Mouse (Mus musculus) induced T-regulatory cell, adult 2 months (primary cell): ENCODE data around the gene Gm10197.

Experiments
- DNase-seq: peaks from one replicate; pipeline ENCODE4 v3.0.0-alpha.2; 2012; ENCODE audit warnings: low read depth

Gm10197 gene

DNA sequence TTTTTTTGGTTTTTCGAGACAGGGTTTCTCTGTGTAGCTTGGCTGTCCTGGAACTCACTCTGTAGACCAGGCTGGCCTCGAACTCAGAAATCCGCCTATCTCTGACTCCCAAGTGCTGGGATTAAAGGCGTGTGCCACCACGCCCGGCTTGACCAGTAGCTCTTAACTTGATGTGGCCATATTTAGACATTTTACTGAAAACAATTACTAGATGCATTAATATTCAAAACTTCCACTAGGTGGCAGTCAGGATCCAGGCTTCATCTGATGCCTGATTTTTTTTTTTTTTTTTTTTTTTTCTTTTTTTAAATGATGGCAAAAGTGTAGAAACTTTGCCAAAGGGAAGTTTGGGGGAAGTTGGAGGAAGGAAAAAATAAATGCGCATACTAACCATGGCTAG is 23.0 kb upstream of the Gm10197 start:
- peak; percentile 90 for DNase-seq

DNA sequence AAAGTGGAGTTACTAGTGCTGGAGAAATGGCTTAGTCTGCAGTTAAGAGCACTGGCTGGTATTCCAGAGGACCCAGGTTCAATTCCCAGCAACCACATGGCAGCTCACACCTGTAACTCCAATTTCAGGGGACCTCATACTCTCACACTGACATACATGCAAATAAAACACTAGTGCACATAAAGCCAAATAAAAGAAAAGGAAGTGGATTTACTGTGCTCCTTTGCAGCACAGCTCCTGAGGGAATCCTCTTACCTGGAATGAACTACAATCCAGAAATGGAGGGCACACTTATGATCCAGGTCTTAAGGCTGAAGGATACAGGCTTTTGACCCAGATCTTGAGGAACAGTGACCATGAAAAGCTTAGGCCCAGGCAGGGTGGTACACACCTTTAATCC is 22.1 kb upstream of the Gm10197 start:
- DNase-seq: no peak

DNA sequence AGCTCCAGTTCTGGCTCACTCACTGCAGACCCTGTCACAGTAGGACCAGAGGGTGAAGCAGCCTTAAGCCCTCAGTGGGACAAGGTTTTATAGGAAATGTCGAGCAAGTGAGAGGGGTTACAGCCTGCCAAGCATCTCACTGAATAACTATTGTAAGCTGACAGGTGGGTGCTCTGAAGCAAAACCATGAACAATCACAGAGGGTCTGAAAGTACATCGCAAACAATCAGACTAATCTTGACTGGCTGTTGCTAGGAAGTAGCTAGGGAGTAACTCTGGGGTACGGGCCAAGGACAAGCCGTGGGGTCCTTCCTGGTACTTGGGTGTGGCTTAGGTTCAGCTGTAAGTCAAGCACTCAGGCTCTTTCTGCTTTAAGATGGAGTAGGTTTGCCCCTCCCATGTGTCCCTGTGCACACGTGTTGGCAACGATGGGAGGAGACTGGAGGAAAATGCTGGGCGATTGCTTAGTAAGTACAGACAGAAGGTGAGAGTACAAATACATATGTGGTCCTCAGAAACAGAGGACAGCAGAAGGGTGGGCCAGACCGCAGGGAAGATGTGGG is 21.3 kb upstream of the Gm10197 start:
- DNase-seq: no peak

DNA sequence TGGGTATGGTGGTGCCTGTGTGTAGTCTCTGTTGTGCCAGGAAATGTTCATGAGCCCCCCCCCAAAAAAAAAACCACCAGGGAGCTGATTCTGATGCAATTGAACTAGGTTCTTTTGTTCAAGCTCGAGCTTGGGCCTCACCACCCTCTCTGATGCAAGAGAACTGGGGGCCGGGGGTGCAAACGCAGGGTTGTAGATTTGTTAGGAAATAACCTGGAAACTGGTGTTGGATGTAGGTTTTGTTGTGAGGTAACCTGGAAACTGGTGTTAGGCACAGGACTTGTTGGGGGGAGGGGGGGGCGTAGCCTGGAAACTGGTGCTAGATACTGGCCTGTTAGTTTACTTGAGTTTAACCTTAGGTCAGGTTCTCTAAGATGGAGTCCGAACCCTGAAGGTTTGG is 20.2 kb upstream of the Gm10197 start:
- no peak for DNase-seq

DNA sequence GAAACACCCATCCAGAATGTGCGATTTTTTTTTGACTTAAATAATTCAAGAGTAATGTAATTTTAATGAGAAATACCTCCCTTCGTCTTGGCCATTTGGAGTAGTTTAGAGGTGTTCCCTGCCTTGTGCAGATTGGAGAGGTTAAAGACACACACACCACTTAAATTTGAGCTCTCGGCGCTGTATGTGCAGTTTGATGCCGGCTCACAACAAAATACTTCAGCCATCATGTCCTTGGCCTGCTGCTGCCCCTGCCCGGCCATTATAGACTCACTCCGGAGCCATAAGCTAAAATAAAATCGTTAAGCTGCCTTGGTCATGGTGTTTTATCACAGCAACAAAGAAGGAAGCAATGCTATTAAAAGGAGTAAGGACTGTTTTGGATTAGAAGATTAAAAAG is 19.8 kb upstream of the Gm10197 start:
- no peak for DNase-seq

DNA sequence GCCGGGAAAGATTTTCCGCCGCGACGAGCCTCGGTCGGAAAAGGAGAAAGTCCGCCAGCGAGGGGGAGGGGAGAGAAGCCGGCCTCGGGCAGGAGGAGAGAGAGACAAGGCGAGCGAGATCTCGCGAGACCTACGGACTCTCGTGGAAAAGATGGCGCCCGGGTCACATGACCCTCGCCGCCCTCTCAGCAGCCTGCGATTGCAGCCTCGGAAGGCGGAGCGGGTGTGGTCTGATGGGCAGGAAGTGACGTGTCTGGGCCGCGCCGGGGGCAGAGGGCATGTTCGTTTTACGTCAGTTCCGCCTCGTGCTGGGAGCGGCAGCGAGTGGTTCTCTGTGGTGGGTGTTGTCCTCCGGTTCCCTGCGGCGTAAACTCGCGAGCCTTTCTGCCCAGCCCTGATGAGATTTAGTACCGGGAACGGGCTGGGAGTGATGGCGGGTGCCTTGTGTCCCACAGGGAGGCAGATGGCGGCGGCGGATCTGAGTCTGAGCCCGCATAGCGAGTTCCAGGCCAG is 19.0 kb upstream of the Gm10197 start, which contains the start of gene Smndc1:
TSS of gene Smndc1 (minus strand) at position 84 of the 513 bp plus-strand sequence.
- DNase-seq: peak; percentile 100

DNA sequence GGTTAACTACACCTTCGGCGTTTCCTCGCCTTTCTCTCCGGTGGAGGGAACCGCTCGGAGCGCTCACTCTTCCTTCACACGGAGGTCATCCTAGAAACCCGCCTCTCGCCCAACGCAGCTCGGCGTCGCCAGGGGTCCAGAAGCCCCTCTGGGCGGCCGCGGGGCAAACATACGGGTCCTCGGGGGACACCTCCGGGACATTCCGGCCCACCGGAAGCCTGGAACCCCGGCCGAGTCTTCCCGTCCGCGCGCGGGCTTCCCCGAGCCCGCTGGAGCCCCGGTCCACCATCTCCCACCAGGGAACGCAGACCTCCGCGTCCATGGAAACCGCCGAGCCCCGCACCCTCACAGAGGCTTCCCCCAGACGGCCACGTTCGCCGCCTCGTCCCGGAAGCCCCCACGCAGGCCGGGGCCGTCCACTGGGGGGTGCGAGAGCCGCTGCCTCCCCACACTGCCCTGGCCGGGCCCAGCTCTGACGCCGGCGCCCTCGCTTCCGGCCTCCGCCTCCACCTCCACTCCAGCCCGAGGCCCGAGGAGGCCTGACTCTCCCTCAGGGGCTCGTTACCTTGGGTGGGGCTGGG is 18.4 kb upstream of the Gm10197 start:
- DNase-seq: peak; percentile 77

DNA sequence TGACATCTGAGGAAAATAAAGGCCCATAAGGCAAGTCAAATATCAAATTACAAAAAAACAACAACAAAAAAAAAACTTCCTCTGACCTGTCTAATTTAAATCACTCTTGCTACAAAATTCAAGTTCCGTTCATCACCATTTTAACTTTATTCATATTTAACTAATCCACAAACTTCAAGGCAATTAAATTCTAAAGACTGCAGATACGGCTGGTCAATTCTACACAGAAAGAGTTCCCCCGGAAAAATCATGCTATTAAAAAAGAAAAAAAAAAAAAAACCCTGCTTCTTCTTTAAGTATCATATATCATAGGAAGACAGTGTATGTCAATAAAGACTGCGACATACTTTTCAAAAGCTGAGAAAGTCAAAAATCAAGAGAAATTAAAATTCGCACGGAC is 17.9 kb upstream of the Gm10197 start:
- DNase-seq: no peak

DNA sequence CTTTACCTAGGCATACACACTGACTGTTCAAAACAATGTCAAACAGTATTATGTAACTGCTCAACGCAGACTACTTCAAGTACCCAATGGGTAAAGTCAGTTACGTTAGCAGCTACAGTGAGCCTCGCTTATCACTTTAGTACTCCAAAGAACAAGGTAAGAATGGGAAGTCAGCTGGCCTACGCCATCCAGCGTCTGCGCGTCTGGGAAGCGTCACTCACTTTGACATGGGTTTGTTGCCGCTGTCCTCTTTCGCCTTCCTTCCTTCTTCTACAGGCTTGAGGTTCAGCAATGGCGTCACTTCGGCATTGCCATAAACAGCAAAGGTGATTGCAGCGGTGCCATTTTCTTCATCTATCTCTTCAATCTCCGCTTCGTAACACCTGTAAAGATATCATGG is 11.8 kb upstream of the Gm10197 start:
- no peak for DNase-seq

DNA sequence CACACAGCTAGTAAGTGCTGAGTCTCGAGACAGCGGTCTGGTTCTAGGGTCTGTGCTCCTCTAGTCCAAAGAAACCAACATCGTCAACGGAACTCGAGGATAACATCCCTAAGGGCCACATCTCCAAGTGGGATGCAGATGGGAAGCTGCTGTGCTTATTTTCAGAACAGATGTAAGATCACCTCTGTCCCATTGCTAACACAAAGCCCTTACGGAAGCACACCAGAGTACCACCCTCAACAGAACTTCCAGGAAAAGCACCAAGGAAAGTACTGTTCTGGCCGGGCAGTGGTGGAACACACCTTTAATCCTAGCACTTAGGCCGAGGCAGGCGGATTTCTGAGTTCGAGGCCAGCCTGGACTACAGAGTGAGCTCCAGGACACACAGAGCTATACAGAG is 6.9 kb upstream of the Gm10197 start:
- no peak for DNase-seq

DNA sequence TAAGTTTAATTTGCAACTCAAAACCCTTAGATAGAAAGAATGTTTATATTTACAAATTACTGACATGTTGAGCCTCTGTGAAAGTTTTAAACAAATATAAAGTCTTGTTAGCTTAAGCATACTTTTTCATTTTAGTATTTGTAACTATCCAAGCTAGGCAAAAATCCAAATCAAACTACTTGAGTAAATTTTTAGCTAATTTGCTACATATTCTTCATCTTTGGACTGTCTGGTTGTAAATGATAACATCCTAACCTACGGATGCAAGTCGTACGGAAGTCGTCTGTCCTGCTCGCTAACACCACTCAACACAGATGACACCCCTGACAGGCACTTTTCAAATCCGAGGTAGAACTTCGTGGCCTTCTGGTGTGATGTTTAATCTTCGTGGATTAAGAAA is 6.1 kb upstream of the Gm10197 start:
- no peak for DNase-seq

DNA sequence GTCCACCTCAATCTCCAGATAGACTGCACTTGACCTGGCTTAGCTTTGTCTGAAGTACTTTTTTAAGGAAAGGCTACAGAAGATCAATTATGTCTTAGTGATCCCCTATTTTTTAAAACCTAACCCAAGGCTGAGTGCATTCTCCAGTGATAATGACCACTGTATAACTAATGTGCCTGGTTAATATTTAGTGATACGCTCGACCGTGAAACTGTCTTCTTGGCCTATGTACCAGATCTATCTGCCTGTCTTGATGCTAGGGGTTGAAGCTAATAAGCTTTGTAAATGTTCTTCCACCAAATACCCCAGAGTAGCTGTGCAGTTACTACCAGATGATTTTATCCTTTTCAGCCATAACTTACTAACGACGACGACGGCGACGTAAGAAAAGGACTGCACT is 4.2 kb upstream of the Gm10197 start:
- DNase-seq: no peak

DNA sequence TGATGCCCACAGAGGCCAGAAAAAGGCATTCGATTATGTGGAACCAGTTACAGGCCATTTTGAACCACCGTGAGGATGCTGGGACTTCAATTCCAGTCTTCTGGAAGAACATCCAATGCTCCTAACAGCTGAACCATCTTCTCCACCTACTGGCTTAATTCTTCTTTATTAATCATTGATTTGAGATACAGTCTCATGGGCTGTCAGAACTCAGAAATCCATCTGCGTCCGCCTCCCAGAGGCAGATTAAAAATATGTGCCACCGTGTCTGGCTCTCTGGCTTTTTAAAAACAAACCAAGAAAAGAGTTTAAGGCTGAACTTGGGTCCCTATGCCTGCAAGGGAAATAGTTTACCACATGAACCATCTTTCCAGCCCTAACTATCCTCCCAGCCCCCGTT is 3.7 kb upstream of the Gm10197 start:
- DNase-seq: no peak

DNA sequence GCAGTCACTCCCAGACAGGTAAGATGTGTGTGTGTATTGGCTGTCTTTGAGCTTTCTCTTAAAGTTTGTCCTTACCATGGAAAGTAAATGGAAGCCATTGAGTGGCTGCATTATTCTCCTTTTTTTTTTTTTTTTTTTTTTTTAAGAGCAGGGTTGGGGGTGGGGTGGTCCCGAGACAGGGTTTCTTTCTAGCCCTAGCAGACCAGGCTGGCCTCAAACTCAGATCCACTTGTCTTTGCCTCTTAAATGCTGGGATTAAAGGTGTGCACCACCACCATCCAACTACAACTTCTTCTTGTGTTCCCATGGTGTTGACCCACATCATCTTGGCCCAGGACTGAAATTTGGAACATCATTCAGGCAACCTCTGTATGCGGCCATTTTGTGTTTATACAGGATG is 2.0 kb upstream of the Gm10197 start:
- no peak for DNase-seq

DNA sequence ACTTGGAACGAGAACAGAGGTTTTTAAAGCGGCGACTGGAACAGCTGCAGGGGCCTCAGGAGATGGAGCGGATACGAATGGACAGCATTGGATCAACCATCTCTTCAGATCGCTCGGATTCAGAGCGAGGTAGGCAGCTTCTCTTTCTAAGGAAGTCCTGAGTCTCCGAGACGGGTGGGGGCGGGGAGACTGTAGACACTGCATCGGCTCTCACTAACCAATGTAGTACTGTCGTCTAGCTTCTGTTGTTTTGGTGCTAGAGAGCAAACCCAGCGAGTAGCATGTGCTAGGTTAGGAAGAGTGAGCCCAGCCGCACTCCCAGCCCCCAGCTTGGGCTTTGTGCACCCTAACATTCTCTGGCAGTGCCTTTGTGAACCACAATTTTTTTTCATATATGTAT is 1.3 kb downstream of the Gm10197 start:
- no peak for DNase-seq

DNA sequence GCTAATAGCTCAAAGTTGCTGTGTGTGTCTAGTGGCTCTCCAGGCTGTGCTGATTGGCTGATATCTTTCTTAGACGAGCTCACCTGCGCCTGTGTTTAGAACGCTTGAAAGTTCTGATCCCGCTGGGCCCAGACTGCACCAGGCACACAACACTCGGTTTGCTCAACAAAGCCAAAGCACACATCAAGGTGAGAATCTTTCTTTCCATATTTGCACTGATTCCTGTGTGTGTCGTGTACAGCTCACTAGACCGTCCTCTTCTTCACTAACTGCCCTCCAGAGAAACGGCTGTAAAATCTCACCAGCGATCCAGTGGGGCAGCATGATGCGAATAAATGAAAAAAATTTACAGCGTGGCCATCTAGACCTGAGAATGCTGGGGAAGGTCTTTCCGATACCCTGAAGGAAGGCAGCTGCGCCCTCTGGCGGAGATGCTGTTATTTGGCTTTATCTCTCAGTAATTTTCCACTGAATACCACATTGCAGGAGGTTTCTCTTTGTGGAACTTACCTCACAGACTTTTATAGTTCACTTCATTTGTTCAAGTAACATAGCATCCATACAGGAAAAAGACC is 2.0 kb downstream of the Gm10197 start:
- peak; percentile 87 for DNase-seq

DNA sequence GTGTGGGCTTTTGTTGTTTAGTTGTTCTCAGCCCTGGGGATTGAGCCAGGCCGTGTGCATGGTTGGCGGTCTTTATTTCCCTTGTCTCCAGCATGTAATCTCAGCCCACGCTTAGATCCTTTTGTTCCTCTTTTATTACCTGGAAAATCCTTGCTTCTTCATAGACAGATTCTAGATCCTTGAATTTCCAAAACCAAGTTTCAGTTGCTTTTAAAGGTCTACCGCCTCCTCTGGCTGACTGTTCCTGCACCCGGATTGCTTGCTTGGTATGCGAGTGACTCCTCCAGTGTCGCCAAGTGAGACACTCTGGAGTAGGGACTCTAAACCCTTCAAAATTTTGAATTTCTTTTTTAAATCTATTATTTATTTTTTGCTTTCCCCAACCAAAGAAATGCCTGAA is 4.7 kb downstream of the Gm10197 start:
- DNase-seq: no peak

DNA sequence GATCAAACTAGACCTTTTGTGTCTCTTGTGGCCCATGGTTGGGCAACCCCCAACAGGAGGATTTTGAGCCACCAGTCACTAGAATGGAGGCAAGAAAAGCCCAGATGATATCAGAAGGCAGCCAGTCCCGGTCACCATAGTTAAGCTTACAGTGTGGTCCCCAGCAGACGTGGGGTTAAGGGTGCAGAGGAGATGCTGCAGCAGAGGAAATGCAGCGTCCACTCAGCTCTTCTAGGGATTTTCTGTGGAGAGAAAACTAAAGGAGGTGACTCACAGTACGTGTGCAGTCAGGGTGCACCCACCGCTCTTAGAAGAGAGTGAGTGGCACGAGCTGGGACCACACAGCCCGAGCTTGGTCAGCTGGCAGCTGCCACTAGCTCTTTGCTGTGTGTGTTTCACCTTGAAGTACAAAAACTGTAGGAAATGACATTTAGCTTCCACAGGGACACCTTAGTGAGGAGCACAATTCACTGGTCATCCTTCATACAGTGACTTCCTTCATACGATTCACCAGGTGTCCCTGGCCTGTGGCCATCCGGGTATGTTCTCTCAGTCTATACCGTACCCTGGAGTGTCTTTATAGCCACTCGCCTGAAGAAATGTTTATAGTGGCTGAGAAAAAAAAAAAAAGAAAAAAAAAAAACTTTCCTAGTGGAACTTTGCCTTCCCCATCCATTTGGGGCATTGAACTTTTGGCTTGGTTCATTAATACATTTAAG is 5.3 kb downstream of the Gm10197 start:
- DNase-seq: no peak

DNA sequence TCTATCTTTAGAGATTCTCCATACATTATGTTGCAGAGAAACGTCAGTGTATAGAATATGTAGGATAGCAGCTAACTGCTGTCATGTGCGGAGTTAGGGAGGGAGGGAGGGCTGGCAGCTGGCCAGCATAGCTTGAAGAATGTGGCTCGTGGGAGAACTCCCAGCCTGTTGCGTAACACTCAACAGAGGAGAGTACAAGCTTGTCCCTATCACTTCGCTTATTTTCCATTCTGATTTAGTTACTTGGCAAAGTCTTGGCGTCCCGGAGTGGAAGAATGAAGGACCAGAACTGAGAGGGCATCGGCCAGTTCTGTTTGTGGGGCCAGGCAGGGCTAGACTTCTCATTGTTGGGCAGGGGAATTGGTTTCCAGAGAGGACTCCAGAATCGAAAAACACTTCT is 6.6 kb downstream of the Gm10197 start:
- no peak for DNase-seq

DNA sequence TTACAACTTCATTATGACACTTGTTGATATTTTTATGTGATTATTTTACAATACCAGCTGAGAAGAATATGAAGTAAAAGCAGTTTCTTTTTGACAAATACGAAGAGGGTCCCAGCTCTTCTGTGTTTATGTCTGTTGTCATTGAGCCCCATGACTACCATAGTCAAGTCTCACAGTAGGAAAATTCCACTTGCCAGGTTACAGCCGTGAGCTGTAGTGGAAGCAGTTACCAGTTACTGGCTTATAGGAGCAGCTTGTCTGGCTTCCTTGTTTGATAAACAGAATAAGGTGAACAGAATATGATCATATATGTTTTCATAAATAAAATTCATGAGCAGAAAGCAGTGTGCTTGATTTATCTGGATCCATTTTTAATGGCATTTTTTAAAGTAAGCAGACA is 7.0 kb downstream of the Gm10197 start:
- no peak for DNase-seq

DNA sequence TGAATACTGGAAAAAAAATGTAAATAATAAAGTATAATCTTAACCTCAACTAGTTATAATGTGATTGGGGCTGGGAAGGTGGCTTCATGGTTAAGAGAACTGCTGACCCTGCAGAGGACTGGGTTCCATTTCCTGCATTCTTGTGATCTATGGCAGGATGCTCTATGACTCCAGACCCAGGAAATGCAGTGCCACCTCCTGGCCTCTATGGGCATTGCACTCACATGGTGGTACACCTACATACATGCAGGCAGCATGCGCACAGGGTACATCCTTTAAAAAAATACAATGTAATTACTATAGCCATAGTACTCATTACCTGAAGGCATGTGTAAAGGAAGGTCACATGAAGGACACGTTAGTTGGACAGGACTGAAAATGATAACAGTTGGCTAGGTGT is 8.6 kb downstream of the Gm10197 start:
- DNase-seq: peak; percentile 77

DNA sequence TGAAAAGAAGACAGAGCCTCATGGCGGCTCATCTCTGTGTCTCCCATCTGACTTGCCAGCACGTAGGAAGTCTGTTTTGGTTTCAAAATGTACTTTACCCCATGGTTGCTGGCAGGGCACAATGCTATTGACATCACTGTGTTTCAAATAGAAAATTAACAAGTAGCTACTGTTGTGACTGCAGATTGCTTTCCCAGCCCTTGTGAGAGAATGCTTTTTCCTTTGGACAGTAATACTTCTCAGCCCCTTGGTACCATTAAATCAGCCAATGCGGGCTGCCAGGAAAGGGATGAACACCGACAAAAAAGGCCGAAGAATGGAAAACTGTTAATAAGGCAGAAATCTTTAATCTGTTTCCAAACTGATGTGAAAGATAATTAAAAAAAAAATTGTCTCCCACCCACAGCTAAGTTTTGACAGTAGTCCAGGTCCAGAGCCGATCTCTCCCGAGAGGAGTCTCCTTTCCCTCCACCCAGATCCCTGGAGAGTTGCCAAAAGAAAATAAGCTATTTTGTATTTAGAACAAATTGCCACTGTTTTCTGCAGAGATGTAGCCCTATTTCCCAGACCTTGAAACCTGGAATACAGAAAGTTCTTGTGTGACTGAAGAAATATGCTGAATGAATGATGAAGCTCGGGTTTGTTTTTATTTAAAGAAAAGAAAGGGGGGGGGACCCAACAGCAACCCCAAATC is 11.2 kb downstream of the Gm10197 start:
- DNase-seq: no peak
